Mouse (Mus musculus): ENCODE measurements around the gene Rap1gap2. TPM values are rescaled to one million over a fixed set of nuclear protein-coding genes. Genes with fewer than 3 reads are reported as not detected.

Rap1gap2 gene
- total and polyA plus RNA-seq, 3 experiments: 55.4 to 79.8 (median 76.6) TPM

DNA sequence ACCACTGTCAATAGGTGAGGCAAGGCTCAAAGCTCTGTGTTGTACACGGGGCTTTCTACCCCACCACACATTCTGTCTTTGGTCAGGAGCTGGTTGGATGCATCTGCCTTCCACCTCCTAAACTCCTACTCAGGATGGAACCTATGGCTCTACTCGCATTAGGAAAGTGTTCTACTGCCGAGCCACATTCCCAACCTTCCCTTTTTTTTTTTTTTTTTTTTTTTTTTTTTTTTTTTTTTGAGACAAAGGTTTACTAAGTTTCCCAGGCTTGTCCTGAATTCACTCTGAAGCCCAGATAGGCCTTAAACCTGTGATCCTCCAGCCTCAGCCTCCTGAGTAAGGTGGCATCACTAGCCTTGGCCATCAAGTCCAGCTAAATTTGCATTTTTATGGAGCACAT, 90.5 kb downstream of the Rap1gap2 start:
- TF ChIP-seq POLR2A (IDR thresholded peaks at IDR 0.05; ENCODE audit: low read depth, low read length) (no peak), TCF12 (IDR thresholded peaks at IDR 0.05; ENCODE audit: low read depth, low read length) (0 out of 2 replicates have a peak, but pooled peaks have one; percentile 22), ZNF384 (IDR thresholded peaks at IDR 0.05; ENCODE audit: low read depth, low read length) (peak; percentile 84), SIN3A (IDR thresholded peaks at IDR 0.05; ENCODE audit: low read length) (peak; percentile 61), ELF1 (IDR thresholded peaks at IDR 0.05; ENCODE audit: low read depth, low read length) (no peak)
- in situ Hi-C loops (cut with MboI; ENCODE audit: low pct_ligation_motif_present, low pct_unique_long_range_greater_than_20kb, low sequenced_read_pairs): loop anchor here (5.0 to 10.0 kb wide), 2 partner anchors 33 to 125 kb away; no protein-coding TSS in a partner anchor
- H3K27me3 ChIP-seq (replicated peaks): no peaks in the 10 kb centered on the region
- H3K9ac ChIP-seq (ENCODE audit: insufficient read depth, low read depth): peak overlapping the region; percentile 97
- peak overlapping the region; percentile 68 to 90 (median 81) for H3K4me3 ChIP-seq (replicated peaks in 1 of 3; ENCODE audit: low read depth in 2 of 3, low read length in 2 of 3, poor library complexity in 1 of 3)
- peak overlapping the region; percentile 94 for H3K4me2 ChIP-seq (ENCODE audit: insufficient read depth, low read depth, poor library complexity, severe bottlenecking)
- peaks cover 70% of the 10 kb centered on the region for H3K79me2 ChIP-seq (replicated peaks; ENCODE audit: control insufficient read depth, extremely low read depth, insufficient read depth, poor library complexity, severe bottlenecking)
- H3K36me3 ChIP-seq (replicated peaks in 1 of 2; ENCODE audit: control insufficient read depth in 1 of 2, insufficient read depth in 1 of 2, low read length in 1 of 2): peaks cover 13 to 46% of the 10 kb centered on the region in 2 experiments
- DNase-seq (ENCODE audit: extremely low read depth): no peak
- H3K4me1 ChIP-seq (ENCODE audit: control insufficient read depth in 1 of 2, insufficient read depth in 2 of 2): peaks cover 35 to 77% of the 10 kb centered on the region in 2 experiments
- no peaks in the 10 kb centered on the region for H3K9me3 ChIP-seq (replicated peaks; ENCODE audit: low read length)
- dilution Hi-C loops (cut with MboI; ENCODE audit: extremely low pct_ligation_motif_present, extremely low pct_unique_long_range_greater_than_20kb, low sequenced_read_pairs): no loop called here
- no peak overlapping the region; the same call in 1 of the 2 replicates for H3K27ac ChIP-seq (ENCODE audit: insufficient read depth, low read depth)

DNA sequence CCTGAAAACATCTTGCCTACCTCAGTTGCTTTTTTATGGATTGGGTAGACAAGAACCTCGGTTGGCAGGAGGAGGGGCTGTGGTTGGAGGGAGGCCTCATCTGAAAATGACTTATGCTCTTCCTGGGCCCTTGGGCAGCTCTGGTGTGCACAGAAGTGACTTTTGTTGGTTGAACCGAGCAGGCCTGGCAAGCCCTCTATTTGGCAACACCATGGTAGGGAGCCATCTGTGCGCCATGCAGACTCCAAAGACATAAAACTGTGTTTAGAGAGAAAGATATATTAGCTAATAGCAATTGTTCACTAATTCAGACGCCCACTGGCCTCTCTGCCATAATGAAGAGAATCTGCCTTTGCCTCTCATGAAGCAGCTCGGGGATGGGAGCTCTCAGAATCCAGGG, 94.6 kb downstream of the Rap1gap2 start:
- Histone ChIP-seq H3K36me3 (replicated peaks in 1 of 2; ENCODE audit: control insufficient read depth in 1 of 2, insufficient read depth in 1 of 2, low read length in 1 of 2) (peaks cover 42 to 87% of the 10 kb centered on the region in 2 experiments), H3K4me1 (ENCODE audit: control insufficient read depth in 1 of 2, insufficient read depth in 2 of 2) (peaks cover 49 to 98% of the 10 kb centered on the region in 2 experiments), H3K79me2 (replicated peaks; ENCODE audit: control insufficient read depth, extremely low read depth, insufficient read depth, poor library complexity, severe bottlenecking) (peaks cover 99% of the 10 kb centered on the region), H3K27me3 (replicated peaks) (no peaks in the 10 kb centered on the region), H3K9me3 (replicated peaks; ENCODE audit: low read length) (no peaks in the 10 kb centered on the region), H3K9ac (ENCODE audit: insufficient read depth, low read depth) (no peak overlapping the region), H3K27ac (ENCODE audit: insufficient read depth, low read depth) (no peak overlapping the region), H3K4me2 (ENCODE audit: insufficient read depth, low read depth, poor library complexity, severe bottlenecking) (no peak overlapping the region), H3K4me3 (replicated peaks in 1 of 3; ENCODE audit: low read depth in 2 of 3, low read length in 2 of 3, poor library complexity in 1 of 3) (no peak overlapping the region)
- in situ Hi-C loops (cut with MboI; ENCODE audit: low pct_ligation_motif_present, low pct_unique_long_range_greater_than_20kb, low sequenced_read_pairs): no loop called here
- DNase-seq (ENCODE audit: extremely low read depth): no peak
- dilution Hi-C loops (cut with MboI; ENCODE audit: extremely low pct_ligation_motif_present, extremely low pct_unique_long_range_greater_than_20kb, low sequenced_read_pairs): no loop called here
- TF ChIP-seq JUN (IDR thresholded peaks at IDR 0.05; ENCODE audit: insufficient read depth, low read depth, low read length) (no peak), MAZ (IDR thresholded peaks at IDR 0.05; ENCODE audit: low read depth, low read length) (no peak), KAT2A (IDR thresholded peaks at IDR 0.05; ENCODE audit: insufficient replicate concordance, low read length) (no peak), USF2 (conservative IDR thresholded peaks at IDR 0.05; ENCODE audit: low read depth, low read length) (no peak), ZNF384 (IDR thresholded peaks at IDR 0.05; ENCODE audit: low read depth, low read length) (no peak), ZMIZ1 (IDR thresholded peaks at IDR 0.05; ENCODE audit: low read depth, low read length) (no peak)

DNA sequence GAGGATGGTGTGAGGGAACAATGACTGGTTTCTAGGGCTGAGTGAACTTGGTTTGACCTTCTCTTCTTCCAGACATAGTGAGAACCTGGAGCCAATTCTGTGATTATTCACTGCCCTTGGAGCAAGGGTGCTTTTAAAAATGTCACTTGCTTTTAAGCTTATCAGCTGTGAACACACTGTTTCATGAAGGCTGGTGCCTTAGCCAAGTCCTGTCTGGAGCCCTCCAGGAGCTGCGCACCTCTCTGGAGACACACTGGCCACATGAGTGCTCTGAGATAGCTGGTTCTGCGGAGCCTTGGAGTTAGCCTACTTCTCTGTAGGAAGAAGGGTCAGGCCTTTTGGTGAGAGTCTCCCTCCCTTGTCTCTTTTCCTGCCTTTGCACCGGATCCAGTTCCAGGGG, 95.7 kb downstream of the Rap1gap2 start:
- TF ChIP-seq CHD2 (IDR thresholded peaks at IDR 0.05; ENCODE audit: low read length) (no peak), MXI1 (IDR thresholded peaks at IDR 0.05; ENCODE audit: low read depth, low read length) (no peak), MAX (IDR thresholded peaks at IDR 0.05; ENCODE audit: low read length) (no peak), ETS1 (conservative IDR thresholded peaks at IDR 0.05; ENCODE audit: low read depth, low read length) (no peak), NRF1 (IDR thresholded peaks at IDR 0.05; ENCODE audit: low read depth, low read length) (no peak), TBP (conservative IDR thresholded peaks at IDR 0.05; ENCODE audit: low read depth, low read length) (no peak), CHD1 (IDR thresholded peaks at IDR 0.05; ENCODE audit: low read depth, low read length) (no peak), MAZ (IDR thresholded peaks at IDR 0.05; ENCODE audit: low read depth, low read length) (no peak)
- peaks cover 42 to 95% of the 10 kb centered on the region in 2 experiments for H3K36me3 ChIP-seq (replicated peaks in 1 of 2; ENCODE audit: control insufficient read depth in 1 of 2, insufficient read depth in 1 of 2, low read length in 1 of 2)
- H3K4me3 ChIP-seq (replicated peaks in 1 of 3; ENCODE audit: low read depth in 2 of 3, low read length in 2 of 3, poor library complexity in 1 of 3): no peak overlapping the region
- no peak overlapping the region for H3K9ac ChIP-seq (ENCODE audit: insufficient read depth, low read depth)
- H3K27me3 ChIP-seq (replicated peaks): no peaks in the 10 kb centered on the region
- dilution Hi-C loops (cut with MboI; ENCODE audit: extremely low pct_ligation_motif_present, extremely low pct_unique_long_range_greater_than_20kb, low sequenced_read_pairs): no loop called here
- peaks cover 47 to 100% of the 10 kb centered on the region in 2 experiments for H3K4me1 ChIP-seq (ENCODE audit: control insufficient read depth in 1 of 2, insufficient read depth in 2 of 2)
- no peak for DNase-seq (ENCODE audit: extremely low read depth)
- H3K4me2 ChIP-seq (ENCODE audit: insufficient read depth, low read depth, poor library complexity, severe bottlenecking): no peak overlapping the region
- in situ Hi-C loops (cut with MboI; ENCODE audit: low pct_ligation_motif_present, low pct_unique_long_range_greater_than_20kb, low sequenced_read_pairs): no loop called here
- H3K27ac ChIP-seq (ENCODE audit: insufficient read depth, low read depth): no peak overlapping the region
- no peaks in the 10 kb centered on the region for H3K9me3 ChIP-seq (replicated peaks; ENCODE audit: low read length)
- H3K79me2 ChIP-seq (replicated peaks; ENCODE audit: control insufficient read depth, extremely low read depth, insufficient read depth, poor library complexity, severe bottlenecking): peaks cover 99% of the 10 kb centered on the region
